Mouse (Mus musculus): ENCODE measurements around the gene Eddm3b. TPM values are rescaled to one million over a fixed set of nuclear protein-coding genes. Genes with fewer than 3 reads are reported as not detected.

Gene Eddm3b
- polyA plus RNA-seq, 1 experiment from 2014 or later, result 2.0 TPM

GRCm38 (mm10) chr14:51127648-51128258 lies 13.5 kb downstream of the Eddm3b start:
- H3K4me3 ChIP-seq (replicated peaks; ENCODE audit: low read depth, low read length), result no peak overlapping the region
- TF ChIP-seq CTCF (IDR thresholded peaks at IDR 0.05; ENCODE audit: low read depth), result no peak
- no peaks in the 10 kb centered on the region for H3K36me3 ChIP-seq (ENCODE audit: insufficient read depth, low read length)
- ATAC-seq (replicated peaks; ENCODE audit: low FRiP score, low read depth) (no peak), DNase-seq (ENCODE audit: low spot score) (no peak)
- no peak overlapping the region for H3K9ac ChIP-seq (ENCODE audit: low read depth, low read length)
- no peaks in the 10 kb centered on the region for H3K4me1 ChIP-seq (replicated peaks; ENCODE audit: insufficient read depth, low read length)
- no peaks in the 10 kb centered on the region for H3K27me3 ChIP-seq (ENCODE audit: insufficient read depth, low read length)
- 54% methylated on average over 2 of the region's 2 CpGs for WGBS
- no peak overlapping the region for H3K4me2 ChIP-seq (ENCODE audit: low read length)
- H3K9me3 ChIP-seq (replicated peaks; ENCODE audit: low read length), result no peaks in the 10 kb centered on the region
- no peak overlapping the region for H3K27ac ChIP-seq

DNA sequence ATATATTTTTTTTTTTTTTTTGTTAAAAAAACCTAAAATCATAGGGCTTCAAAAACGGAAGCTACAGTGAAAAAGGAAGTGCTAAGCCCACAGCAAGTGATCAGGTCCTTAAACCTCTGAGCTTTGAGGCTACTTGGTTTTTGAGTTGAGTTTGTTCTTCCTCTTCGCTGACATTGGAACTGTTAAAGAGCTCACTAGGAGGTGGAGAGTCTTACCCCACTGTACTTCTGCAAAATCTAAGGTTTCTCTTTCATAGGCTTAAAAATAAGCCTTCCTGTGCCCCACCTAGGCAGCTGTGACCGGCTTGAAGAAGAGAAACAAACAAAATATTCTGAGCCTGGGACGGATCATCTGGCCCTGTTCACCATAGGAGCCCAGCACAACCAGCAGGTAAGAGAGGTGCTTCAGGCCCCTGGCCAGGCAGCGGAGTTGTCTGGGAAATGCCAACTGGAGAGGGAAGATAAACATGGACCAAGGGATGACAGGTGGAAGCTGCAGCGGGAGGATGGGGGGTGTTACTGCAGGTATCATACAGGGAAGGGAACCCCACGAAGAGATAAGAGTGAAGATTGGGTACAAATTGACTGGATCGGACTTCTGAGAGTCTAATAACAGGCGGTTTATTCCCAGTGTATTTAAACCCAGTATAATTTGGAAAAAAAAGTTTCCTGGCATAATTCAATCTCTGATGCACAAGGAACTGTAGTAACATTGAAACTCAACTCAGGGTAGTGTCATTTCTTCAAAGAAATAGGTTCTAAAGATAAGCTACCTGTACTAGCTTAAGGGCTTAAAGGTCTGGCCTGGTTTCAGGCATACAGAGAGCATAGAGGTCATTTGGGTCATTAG lies 14.8 kb downstream of the Eddm3b start:
- Histone ChIP-seq H3K27me3 (ENCODE audit: insufficient read depth, low read length) (no peaks in the 10 kb centered on the region), H3K4me1 (replicated peaks; ENCODE audit: insufficient read depth, low read length) (no peaks in the 10 kb centered on the region), H3K36me3 (ENCODE audit: insufficient read depth, low read length) (no peaks in the 10 kb centered on the region), H3K4me3 (replicated peaks; ENCODE audit: low read depth, low read length) (no peak overlapping the region), H3K4me2 (ENCODE audit: low read length) (no peak overlapping the region), H3K27ac (no peak overlapping the region), H3K9ac (ENCODE audit: low read depth, low read length) (no peak overlapping the region), H3K9me3 (replicated peaks; ENCODE audit: low read length) (no peaks in the 10 kb centered on the region)
- no peak for TF ChIP-seq CTCF (IDR thresholded peaks at IDR 0.05; ENCODE audit: low read depth)
- DNase-seq (ENCODE audit: low spot score) (no peak), ATAC-seq (replicated peaks; ENCODE audit: low FRiP score, low read depth) (no peak)
- WGBS, result 85% methylated on average over 9 of the region's 9 CpGs

DNA sequence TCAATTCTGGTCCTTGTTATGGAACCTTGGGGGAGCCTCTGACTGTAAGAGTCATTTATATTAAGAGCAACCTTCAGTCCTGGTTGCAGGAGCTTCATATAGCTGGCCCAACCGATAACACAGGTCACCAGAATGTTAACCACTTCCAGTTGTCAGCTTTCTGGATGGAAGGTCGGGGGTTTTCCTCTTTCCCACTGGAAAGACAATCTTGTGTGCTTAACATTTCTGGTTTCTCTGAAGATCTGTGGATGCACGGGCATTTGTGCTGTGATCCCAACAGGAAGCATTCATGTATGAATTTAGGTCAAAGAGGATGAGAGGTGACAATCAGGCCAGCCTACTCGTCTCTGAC lies 15.4 kb downstream of the Eddm3b start:
- H3K4me3 ChIP-seq (replicated peaks; ENCODE audit: low read depth, low read length), result no peak overlapping the region
- no peak for ATAC-seq (replicated peaks; ENCODE audit: low FRiP score, low read depth)
- H3K9me3 ChIP-seq (replicated peaks; ENCODE audit: low read length), result no peaks in the 10 kb centered on the region
- no peak for TF ChIP-seq CTCF (IDR thresholded peaks at IDR 0.05; ENCODE audit: low read depth)
- no peak overlapping the region for H3K27ac ChIP-seq
- no peaks in the 10 kb centered on the region for H3K36me3 ChIP-seq (ENCODE audit: insufficient read depth, low read length)
- H3K9ac ChIP-seq (ENCODE audit: low read depth, low read length), result no peak overlapping the region
- no peaks in the 10 kb centered on the region for H3K4me1 ChIP-seq (replicated peaks; ENCODE audit: insufficient read depth, low read length)
- DNase-seq (ENCODE audit: low spot score), result no peak
- 67% methylated on average over 4 of the region's 4 CpGs for WGBS
- H3K4me2 ChIP-seq (ENCODE audit: low read length), result no peak overlapping the region
- no peaks in the 10 kb centered on the region for H3K27me3 ChIP-seq (ENCODE audit: insufficient read depth, low read length)

- WGBS, result 86% methylated on average over 9 of the region's 9 CpGs
Measured at GRCm38 (mm10) chr14:51130315-51130940, 16.2 kb downstream of the Eddm3b start.

GRCm38 (mm10) chr14:51131086-51131815 lies 17.0 kb downstream of the Eddm3b start:
- DNase-seq (ENCODE audit: low spot score), result no peak
- 78% methylated on average over 7 of the region's 7 CpGs for WGBS
- no peaks in the 10 kb centered on the region for H3K4me1 ChIP-seq (replicated peaks; ENCODE audit: insufficient read depth, low read length)
- H3K4me2 ChIP-seq (ENCODE audit: low read length), result no peak overlapping the region
- H3K36me3 ChIP-seq (ENCODE audit: insufficient read depth, low read length), result no peaks in the 10 kb centered on the region
- no peak for TF ChIP-seq CTCF (IDR thresholded peaks at IDR 0.05; ENCODE audit: low read depth)
- no peak for ATAC-seq (replicated peaks; ENCODE audit: low FRiP score, low read depth)
- no peak overlapping the region for H3K9ac ChIP-seq (ENCODE audit: low read depth, low read length)
- H3K27me3 ChIP-seq (ENCODE audit: insufficient read depth, low read length), result no peaks in the 10 kb centered on the region
- no peak overlapping the region for H3K27ac ChIP-seq
- no peak overlapping the region for H3K4me3 ChIP-seq (replicated peaks; ENCODE audit: low read depth, low read length)
- H3K9me3 ChIP-seq (replicated peaks; ENCODE audit: low read length), result no peaks in the 10 kb centered on the region

More at GRCm38 (mm10) chr14:51130315-51130940, 16.2 kb downstream of the Eddm3b start:
- H3K27ac ChIP-seq, result no peak overlapping the region
- ATAC-seq (replicated peaks; ENCODE audit: low FRiP score, low read depth), result no peak
- no peaks in the 10 kb centered on the region for H3K9me3 ChIP-seq (replicated peaks; ENCODE audit: low read length)
- TF ChIP-seq CTCF (IDR thresholded peaks at IDR 0.05; ENCODE audit: low read depth), result no peak
- no peak overlapping the region for H3K4me3 ChIP-seq (replicated peaks; ENCODE audit: low read depth, low read length)
- H3K27me3 ChIP-seq (ENCODE audit: insufficient read depth, low read length), result no peaks in the 10 kb centered on the region
- no peak overlapping the region for H3K9ac ChIP-seq (ENCODE audit: low read depth, low read length)
- H3K4me2 ChIP-seq (ENCODE audit: low read length), result no peak overlapping the region
- H3K4me1 ChIP-seq (replicated peaks; ENCODE audit: insufficient read depth, low read length), result no peaks in the 10 kb centered on the region
- no peaks in the 10 kb centered on the region for H3K36me3 ChIP-seq (ENCODE audit: insufficient read depth, low read length)
- DNase-seq (ENCODE audit: low spot score), result no peak

- 94% methylated on average over 4 of the region's 4 CpGs for WGBS
Measured at GRCm38 (mm10) chr14:51132372-51132771, 18.1 kb downstream of the Eddm3b start.

More at GRCm38 (mm10) chr14:51132372-51132771, 18.1 kb downstream of the Eddm3b start:
- Histone ChIP-seq H3K4me3 (replicated peaks; ENCODE audit: low read depth, low read length) (no peak overlapping the region), H3K4me2 (ENCODE audit: low read length) (no peak overlapping the region), H3K9ac (ENCODE audit: low read depth, low read length) (no peak overlapping the region), H3K27ac (no peak overlapping the region), H3K36me3 (ENCODE audit: insufficient read depth, low read length) (no peaks in the 10 kb centered on the region), H3K9me3 (replicated peaks; ENCODE audit: low read length) (no peaks in the 10 kb centered on the region), H3K4me1 (replicated peaks; ENCODE audit: insufficient read depth, low read length) (no peaks in the 10 kb centered on the region), H3K27me3 (ENCODE audit: insufficient read depth, low read length) (no peaks in the 10 kb centered on the region)
- no peak for DNase-seq (ENCODE audit: low spot score)
- ATAC-seq (replicated peaks; ENCODE audit: low FRiP score, low read depth), result no peak
- no peak for TF ChIP-seq CTCF (IDR thresholded peaks at IDR 0.05; ENCODE audit: low read depth)

Data from kidney, postnatal 0 days (tissue).